Mouse (Mus musculus) left cerebral cortex, postnatal 4 days (tissue): ENCODE data around the gene Olfr1295. TPM values are rescaled to one million over a fixed set of nuclear protein-coding genes. Genes with fewer than 3 reads are reported as not detected.

Experiments used
- DNase-seq: peaks from one replicate; pipeline ENCODE4 v3.0.0-alpha.2; 2022
- intact Hi-C: fragments of 180-260 bp; cut with DNase I; formaldehyde crosslinking; loops from one replicate; pipeline ENCODE4 v1.15.1; 2025
- total RNA-seq, 2 experiments: library from RNA; stranded (reverse); gene quantifications; 2 replicates each; pipeline ENCODE4 v1.2.3; 2021

Olfr1295 gene
- total RNA-seq, result not detected

GRCm38 (mm10) chr2:111569581-111569980, at the start of gene Olfr1295:
Olfr1295 (minus strand) TSS chr2:111569681.
- intact Hi-C loops, result no loop called here
- DNase-seq, result no peak

- intact Hi-C loops, result no loop called here
- DNase-seq, result no peak
These were observed 29.3 kb downstream of the Olfr1295 start, which contains the start of gene Olfr1294 for GRCm38 (mm10) chr2:111540191-111540590. Olfr1294 (minus strand) TSS chr2:111540291.

- intact Hi-C loops, result no loop called here
These were observed 44.6 kb downstream of the Olfr1295 start, which contains the start of gene Olfr1293-ps for GRCm38 (mm10) chr2:111524903-111525302. Olfr1293-ps (plus strand) TSS chr2:111525203.

GRCm38 (mm10) chr2:111517451-111517850, 52.0 kb downstream of the Olfr1295 start:
- intact Hi-C loops, result no loop called here
- DNase-seq, result no peak

More at GRCm38 (mm10) chr2:111524903-111525302, 44.6 kb downstream of the Olfr1295 start, which contains the start of gene Olfr1293-ps:
- DNase-seq, result no peak

Other genes with a start within 250 kb of the Olfr1295 start
- not detected for gene Olfr1281, start 243.2 kb downstream of the Olfr1295 start, total RNA-seq
- gene Olfr1282, start 233.6 kb downstream of the Olfr1295 start, total RNA-seq, result not detected
- gene Olfr1283, start 202.9 kb downstream of the Olfr1295 start, total RNA-seq, result not detected
- gene Olfr1284, start 194.2 kb downstream of the Olfr1295 start, total RNA-seq, result not detected
- gene Olfr1286, start 146.6 kb downstream of the Olfr1295 start, total RNA-seq, result not detected
- gene Olfr1287, start 120.5 kb downstream of the Olfr1295 start, total RNA-seq, result not detected
- not detected for gene Olfr1288, start 95.6 kb downstream of the Olfr1295 start, total RNA-seq
- not detected for gene Olfr1289, start 88.9 kb downstream of the Olfr1295 start, total RNA-seq
- not detected for gene Olfr1290, start 75.9 kb downstream of the Olfr1295 start, total RNA-seq
- not detected for gene Olfr1291-ps1, start 72.5 kb downstream of the Olfr1295 start, total RNA-seq
- not detected for gene Olfr1293-ps, start 44.5 kb downstream of the Olfr1295 start, total RNA-seq
- gene Olfr1294, start 29.4 kb downstream of the Olfr1295 start, total RNA-seq, result not detected
- gene Olfr1297, start 56.8 kb upstream of the Olfr1295 start, total RNA-seq, result not detected
- not detected for gene Olfr1298, start 79.5 kb upstream of the Olfr1295 start, total RNA-seq
- gene Olfr1299, start 91.7 kb upstream of the Olfr1295 start, total RNA-seq, result not detected
- gene Olfr1301, start 181.3 kb upstream of the Olfr1295 start, total RNA-seq, result not detected
- gene Olfr1302, start 207.7 kb upstream of the Olfr1295 start, total RNA-seq, result not detected